Mouse (Mus musculus): Measurements from ENCODE around the gene Ppm1h. TPM values are rescaled to one million over a fixed set of nuclear protein-coding genes. Genes with fewer than 3 reads are reported as not detected.

Ppm1h gene
- polyA plus RNA-seq, 1 experiment = 10.4 TPM

DNA sequence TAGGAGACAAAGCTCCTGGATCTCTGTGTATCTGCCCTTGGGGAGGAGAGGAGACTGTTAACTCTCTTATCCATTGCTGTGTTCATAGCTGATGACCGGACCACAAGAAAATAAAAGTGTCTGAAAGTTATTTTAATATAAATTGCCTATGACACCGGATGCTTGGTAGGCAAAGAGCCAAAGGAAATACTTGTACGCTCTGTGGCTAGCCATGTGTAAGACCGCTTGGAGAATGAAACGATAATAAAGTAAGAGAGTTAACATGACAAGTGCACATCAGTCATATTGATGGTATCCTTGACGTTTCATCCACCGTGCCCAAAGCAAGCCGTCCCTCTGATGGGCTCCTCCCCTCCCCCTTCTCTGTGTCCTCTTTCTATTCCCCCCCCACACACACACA, 194.2 kb downstream of the Ppm1h start:
- no peak for DNase-seq (ENCODE audit: low read depth, low spot score)
- WGBS = 66% methylated on average over 8 of the region's 8 CpGs

DNA sequence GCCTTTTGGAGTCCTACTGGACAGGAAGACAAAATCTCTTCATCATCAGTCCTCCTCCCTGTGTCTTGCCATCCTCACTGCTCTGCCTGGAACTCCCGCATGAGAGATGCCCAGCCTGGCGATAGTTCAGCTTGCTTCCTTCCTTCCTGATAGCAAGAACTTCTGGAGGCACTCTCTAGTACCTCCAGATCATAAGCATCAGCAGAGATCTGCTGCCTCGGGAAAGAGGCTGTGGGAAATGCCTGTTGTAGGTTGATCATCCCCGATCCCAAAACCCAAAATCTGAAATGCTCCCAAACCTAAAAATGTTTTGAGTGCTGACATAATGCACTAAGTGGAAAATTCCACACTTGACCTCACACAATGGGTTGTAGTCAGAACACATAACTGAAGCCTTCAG, 198.4 kb downstream of the Ppm1h start:
- DNase-seq (ENCODE audit: low read depth, low spot score) = no peak
- WGBS = 78% methylated on average over 4 of the region's 4 CpGs

DNA sequence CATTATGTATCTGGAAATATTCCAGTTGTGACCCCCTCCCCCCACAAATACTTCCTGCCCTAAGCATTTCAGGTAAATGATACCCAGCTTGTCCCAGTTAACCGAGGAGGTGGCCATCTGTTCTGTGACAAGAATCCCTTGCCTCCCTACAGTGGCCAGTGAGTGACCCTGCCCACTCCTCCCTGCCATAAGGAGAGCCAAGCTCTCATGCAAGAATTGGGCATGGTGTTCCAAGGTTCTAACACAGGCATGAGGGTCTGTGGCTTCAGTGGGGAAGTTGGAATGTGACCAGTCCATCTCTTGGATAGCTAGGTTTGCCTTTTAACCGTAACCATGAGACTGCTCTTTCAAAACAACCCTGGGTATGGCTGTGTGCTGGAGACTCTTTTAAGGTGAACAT, 198.9 kb downstream of the Ppm1h start:
- 94% methylated on average over 2 of the region's 2 CpGs for WGBS

DNA sequence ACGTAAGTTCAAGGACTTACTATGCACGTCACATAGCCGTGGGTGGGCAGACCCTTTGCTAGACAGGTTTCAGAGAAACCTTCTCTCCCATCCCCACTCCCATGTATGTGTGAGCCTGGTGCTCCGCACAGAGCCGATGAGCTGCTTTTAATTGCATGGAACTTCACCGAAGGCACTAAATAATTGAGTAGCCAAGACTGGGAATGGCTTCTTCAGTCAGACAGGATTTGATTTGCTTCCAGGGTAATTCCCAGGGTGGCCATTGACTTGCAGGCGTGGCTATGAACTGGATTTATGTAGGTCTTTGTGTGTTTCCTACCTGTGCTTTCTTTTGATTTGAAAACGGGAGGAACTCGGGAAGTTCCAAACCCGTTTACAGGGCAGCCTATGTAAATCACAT, 202.9 kb downstream of the Ppm1h start:
- WGBS = 77% methylated on average over 10 of the region's 10 CpGs
- no peak for DNase-seq (ENCODE audit: low read depth, low spot score)

More for the DNA sequence above, 198.9 kb downstream of the Ppm1h start:
- no peak for DNase-seq (ENCODE audit: low read depth, low spot score)

DNA sequence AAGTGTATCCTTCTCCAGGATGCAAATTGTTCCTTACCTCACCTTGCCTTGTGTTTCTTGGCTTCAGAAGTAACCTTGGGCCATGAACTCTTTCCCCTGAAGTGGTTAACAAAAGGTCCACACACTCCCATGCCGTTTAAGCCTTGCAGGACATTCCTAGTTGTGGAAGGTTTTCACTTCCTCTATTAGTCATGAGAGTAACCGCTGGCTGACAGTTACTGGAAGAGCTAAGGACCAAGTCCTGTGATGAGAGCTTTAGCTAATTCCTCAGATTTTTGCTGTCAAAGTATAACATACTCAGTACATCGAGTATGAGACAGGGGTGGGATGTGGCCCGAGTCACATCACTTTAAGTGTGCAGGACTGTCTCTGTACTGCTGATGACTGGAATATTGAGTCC, 204.1 kb downstream of the Ppm1h start:
- DNase-seq (ENCODE audit: low read depth, low spot score) = no peak
- 57% methylated on average over 4 of the region's 4 CpGs for WGBS

DNA sequence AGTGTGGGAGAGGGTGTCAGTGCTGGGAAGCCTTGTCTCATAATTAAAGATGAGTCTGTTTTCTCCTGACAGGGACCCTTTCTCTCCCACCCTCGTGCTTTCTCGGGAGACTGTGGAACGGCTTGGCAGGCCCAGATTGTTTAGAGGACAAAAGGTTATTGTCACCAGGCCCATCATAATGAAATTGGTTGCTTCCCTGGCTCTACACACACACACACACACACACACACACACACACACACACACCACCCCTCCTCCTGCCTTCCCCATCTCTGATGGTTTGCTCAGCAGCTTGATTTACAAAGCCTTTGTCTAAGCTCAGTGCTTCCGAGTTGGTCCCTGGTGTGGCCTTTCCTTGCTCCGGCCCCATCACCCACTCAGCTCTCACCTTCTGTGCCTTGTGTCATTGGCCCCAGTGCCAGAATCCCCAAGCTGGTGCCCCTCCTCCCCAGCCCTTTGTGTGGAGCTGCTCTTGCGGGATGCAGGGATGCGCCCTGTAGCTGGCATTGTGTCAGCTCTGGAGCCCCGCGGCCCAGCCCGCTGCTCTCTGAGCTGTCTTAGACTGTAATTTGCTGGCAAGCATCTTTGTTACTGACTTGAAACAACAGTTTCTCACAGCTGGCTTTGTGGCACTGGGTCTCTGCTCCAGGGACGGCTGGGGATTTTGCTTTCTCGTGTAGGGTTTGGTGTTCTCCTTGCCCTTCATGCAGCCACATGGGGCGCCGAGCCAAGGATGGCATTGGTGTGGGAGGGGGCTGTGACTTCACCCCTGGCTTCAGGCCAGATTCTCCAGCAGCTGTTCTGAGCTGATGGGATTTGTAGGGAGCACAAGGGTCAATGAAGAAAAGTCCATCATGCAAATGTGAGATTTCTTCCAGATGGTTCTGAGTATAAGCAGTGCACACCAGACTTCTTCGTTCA, 205.5 kb downstream of the Ppm1h start:
- DNase-seq (ENCODE audit: low read depth, low spot score) = no peak
- 48% methylated on average over 15 of the region's 15 CpGs for WGBS

DNA sequence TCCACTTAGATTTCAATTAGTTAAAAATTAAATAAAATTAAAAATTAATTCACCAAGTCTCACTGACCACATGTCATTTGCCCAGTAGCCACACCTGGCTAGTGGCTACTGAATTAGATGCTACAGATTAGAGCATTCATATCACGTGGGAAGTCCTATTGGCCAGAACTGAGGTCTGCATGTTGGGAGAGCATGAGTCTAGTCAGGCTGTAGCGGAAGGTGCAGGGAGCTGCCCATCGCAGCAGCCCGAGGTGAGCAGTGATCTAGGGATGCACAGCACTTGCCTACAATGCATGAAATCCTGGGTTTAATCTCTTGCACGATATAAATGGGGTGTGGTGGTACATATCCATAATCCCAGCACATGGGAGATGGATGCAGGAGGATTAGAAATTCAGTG, 206.7 kb downstream of the Ppm1h start:
- no peak for DNase-seq (ENCODE audit: low read depth, low spot score)

DNA sequence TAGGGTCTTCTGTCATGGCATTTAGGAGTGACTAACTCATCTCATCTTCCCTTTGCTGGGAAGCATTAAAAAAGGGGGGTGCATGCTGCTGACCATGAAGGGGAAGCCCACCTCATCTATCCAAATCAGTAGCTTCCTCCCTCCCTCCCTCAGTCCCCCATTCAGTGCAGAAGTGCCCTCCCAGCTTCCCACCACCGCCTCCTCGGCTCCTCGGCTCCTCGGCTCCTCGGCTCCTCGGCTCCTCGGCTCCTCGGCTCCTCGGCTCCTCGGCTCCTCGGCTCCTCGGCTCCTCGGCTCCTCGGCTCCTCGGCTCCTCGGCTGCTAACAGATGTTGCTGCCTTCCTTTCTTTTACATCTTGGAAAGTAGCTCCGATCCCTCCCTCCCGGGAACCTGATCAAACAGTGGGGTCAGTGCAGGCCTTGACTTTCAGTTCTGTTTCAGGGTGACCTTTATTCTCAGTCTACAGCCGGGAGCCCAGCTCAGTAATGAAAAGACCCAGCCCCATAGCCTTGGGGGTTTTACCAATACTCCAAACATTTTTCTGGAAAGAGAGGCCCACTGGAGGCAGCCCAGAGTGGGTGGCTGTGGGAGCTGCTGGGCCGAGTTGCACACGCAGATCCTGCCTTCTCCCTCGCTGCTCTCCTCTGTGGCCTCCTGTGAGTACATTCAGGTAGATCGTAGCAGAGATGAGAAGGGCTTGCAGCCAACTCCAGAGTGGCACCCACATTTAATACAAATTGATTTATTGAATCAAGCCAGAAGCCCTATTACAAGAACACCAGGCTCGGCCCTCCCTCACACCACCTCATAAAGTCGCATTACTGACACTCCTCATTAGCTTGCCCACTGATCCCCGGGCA, 207.7 kb downstream of the Ppm1h start:
- DNase-seq (ENCODE audit: low read depth, low spot score) = no peak
- 22% methylated on average over 26 of the region's 26 CpGs for WGBS

More for the DNA sequence above, 206.7 kb downstream of the Ppm1h start:
- 92% methylated on average over 5 of the region's 5 CpGs for WGBS

DNA sequence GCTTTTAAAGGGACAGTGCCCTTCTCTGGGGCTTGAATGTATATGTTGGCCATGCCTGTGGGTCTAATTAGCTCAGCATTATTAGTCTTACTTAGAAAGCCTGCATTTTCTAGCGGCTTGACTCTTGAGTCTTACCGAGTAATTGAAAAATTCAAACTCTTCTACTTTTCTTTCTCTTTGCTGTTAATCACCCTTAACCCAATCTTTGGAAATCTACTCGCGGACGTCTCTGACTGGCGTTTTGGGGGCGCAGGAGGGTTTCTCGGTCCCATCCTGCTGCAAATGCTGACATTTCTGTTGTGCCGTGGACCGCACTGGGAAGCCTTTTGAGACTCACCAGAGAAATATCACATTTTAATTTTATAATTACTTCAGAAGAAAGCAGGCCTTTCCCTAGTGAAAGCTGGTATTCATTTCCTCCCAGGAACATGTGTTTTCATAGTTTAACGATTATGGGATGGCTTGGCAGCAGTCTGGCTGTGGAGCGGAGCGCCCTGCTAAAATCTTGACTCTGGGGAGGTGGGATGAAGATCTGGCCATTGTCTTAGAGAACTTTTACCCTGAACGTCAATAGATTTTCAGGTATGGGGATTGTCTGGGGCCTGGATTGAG, 208.5 kb downstream of the Ppm1h start:
- WGBS = 79% methylated on average over 14 of the region's 14 CpGs
- DNase-seq (ENCODE audit: low read depth, low spot score) = no peak

DNA sequence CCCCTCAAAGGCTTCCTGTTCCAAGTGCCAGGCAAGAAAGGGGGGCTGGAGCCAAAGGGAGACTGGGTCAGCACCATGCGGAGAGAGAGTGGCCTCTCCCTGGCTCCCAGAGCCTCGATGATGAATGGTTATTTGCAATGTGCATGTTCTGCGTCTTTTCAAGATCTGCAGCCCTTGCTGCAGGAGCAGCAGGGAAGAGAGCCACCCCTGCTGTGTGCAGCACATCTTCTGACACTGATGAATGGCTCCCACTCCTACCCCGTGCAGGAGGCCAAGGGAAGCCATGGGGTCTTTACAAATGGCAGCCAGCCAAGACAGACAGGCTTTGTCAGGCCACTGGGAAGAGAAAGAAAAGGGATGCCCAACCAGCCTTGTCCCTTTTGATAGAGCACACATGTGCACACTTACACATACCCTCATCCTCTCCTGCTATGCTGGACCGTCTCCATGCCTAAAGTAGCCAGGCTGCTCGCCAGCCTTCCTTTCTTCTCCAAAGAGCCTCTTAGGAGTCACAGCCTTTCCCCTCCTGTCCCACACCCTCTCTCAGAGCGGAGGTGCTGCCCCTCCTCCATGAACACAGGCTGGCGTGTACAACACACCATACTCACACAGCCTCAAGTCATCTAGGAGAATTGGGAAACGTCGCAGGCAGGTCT, 209.1 kb downstream of the Ppm1h start:
- no peak for DNase-seq (ENCODE audit: low read depth, low spot score)

DNA sequence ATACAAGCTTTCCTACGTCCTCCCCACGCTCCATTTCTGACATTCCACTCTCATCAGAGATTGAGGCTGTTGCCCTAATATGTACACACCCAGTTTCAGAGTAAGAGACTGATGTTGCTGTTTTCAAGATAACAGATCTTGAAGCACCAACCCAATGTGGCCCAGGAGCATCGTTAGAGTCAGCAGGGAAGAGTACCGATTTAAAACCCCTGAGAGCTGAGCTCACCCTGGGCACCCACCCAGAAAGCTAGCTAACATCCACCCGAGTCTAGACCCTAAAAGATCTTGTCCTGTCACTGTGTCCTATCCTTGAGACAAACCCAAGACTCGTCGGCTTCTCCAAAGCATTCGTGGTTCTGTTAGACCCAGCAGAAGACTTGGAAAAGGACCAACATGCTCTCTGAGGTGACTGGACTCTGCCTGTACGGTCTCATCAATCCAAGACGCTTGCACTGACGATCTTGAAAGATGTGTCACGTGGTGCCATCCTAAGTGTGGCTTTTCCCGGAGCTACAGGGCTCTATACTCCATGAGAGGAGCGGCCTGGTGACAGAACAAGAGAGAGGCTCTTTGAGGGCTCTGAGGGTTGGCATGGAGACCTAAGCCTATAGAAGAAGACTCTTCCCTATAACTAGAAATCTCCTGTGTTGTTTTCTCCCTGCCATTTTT, 212.3 kb downstream of the Ppm1h start:
- 79% methylated on average over 14 of the region's 14 CpGs for WGBS
- no peak for DNase-seq (ENCODE audit: low read depth, low spot score)

More for the DNA sequence above, 209.1 kb downstream of the Ppm1h start:
- 73% methylated on average over 10 of the region's 10 CpGs for WGBS

DNA sequence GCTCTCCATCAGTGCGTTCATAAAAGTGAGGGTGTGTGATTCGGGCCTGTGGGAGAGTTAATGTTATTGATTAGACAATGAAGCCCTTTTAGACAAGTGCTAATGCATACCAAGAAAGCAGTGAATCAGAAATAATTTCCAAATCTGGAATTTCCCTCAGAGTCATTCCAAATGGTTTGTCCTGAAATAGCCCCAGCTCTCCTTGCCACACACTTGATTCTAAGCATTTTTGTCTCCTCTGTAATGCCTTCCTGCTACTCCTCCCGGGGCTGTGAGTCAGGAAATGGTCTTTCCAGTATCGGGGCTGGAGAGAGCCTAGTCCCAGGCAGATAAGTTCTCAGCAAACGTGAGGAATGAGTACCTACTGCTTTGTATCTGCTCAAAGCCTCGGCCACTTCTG, 212.9 kb downstream of the Ppm1h start:
- 70% methylated on average over 6 of the region's 6 CpGs for WGBS
- DNase-seq (ENCODE audit: low read depth, low spot score) = no peak

DNA sequence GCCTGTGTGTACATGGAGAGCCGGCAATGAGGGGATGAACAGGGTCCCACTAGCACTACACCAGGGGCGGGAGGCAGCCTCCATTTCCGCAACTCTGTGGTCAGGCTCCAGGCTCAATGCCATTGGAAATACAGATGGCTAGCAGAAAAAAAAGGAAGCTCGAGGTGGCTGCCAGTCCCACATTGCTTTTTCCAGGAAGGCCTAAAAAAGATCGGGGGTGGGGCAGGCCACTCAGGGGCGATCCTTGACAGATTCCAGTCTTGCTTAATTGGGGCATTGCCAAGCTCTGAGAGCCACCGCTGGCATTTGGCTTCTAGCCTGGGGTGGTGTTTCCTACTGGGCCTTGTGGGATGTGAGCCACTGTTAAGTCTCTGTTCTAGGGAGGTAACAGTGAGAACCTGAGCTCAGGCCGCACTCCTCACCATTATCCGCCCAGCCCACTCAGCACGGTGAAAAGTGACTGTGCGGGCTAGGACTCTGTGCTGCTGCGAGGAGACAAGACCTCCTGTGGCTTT, 216.1 kb downstream of the Ppm1h start:
- WGBS = 65% methylated on average over 12 of the region's 12 CpGs

DNA sequence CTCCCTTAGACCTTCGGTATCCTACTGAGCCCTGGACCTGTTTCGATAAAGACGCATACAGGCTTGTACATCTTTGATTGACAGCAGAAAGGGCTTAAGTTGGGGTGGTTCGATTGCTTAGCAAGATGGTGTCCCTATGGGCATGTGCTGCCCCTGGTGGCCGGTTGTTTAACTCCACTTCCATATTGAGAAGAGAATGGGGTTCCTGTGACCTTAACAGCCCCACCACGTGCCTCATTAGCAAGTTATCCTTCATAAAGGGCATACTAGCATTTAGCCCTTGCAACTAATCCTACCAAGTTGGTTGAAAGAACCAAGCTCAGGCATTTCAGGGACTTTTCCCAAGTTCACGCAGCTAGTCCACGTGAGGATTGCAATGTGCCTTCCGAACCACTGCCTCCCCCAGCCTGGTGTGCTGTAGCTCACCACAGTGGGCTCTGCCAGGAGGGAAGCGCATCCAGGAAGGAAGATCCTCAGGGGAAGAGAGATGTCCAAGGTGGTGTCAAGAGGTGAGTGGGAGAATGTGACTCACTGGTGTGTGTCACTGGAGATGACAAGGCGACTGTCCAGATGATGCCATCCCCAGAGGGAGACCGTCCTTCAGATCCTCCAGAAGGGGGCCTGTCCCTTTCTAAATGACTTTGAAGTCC, 216.7 kb downstream of the Ppm1h start:
- 83% methylated on average over 12 of the region's 12 CpGs for WGBS
- no peak for DNase-seq (ENCODE audit: low read depth, low spot score)

More for the DNA sequence above, 216.1 kb downstream of the Ppm1h start:
- no peak for DNase-seq (ENCODE audit: low read depth, low spot score)

DNA sequence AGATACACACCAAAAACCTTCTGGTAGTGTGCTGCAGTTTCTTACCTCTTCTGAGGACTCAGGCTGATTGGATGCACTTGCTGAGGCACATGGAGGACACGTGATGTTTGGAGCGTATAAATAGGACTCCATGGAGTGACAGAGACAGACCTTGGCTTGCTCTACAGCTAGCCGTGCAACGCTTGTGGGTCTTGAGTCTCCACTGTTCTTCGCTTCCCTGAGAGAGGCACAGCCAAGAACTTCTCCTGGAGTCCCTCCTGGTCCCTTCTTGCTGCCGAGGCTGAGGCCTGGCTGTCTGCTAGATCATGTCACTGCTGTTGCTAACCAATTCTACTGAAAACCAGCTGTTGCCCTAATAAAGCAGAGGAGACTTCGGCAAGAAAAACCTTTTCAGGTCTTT, 221.4 kb downstream of the Ppm1h start:
- no peak for DNase-seq (ENCODE audit: low read depth, low spot score)
- WGBS = 56% methylated on average over 7 of the region's 7 CpGs

DNA sequence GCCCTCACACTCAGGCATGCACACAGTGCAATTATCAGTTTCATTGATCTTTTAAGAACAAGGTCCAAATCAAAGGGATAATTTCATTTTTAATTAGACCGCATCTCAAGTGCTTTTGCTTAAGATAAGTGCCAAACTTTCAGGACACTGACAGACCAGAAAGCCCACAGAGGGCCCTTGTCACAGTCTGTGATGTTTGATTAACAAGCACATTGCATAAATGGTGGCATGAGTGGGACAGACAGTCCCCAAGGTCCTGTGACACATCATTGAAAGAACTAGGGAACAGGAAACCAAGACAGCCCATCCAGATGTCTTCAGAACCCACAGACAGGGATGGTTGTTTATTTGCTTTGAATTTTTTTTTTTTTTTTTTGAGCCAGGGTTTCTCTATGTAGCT, 221.9 kb downstream of the Ppm1h start:
- 49% methylated on average over 1 of the region's 1 CpGs for WGBS
- DNase-seq (ENCODE audit: low read depth, low spot score) = no peak

DNA sequence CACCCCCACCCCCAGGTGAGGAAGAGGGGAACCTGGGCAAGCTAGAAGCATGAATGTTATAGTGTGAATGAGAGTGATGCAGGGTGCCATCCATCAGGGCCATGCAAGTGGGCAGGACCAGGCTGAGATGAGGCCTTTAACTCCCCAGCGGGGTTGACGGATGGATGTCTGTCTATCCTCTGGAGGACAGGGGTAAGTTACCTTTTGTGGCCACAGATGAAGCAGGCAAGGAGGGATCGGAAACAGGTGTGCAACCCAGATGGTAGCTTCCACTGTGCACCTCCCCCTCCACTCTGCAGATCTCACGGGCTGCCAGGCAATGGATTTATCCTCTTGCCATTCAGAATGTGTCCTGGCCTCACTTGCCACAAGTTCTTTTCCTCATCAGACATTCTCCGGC, 222.8 kb downstream of the Ppm1h start:
- no peak for DNase-seq (ENCODE audit: low read depth, low spot score)
- 95% methylated on average over 5 of the region's 5 CpGs for WGBS

DNA sequence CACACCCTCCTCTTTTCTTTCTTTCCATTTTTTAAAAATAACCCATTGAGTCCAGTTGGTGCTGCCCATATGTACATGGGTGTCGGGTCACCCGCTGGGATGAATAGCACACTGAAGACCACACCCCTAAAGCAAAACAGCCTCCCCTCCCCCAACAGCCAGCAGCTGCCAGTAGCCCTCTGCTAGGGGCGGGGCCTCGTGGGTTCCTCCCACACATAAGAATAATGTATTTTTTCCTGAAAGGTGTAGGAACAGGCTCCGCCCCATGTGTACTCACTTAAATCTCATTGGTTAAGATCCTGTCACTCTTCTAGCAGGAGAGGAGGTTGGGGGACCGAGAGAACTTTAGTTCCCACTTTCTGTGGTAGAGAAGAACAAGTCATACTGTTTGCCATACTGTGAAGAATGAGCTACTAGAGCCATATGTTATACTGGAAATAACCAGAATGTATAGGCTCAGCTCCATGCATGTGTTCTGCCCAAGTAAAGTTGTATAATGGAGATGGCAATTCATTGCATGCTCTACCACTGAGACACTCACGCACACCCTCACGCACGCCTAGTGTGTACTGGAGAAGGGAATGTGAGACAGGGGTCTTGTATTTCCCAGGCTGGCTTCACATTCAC, 231.0 kb downstream of the Ppm1h start:
- 77% methylated on average over 9 of the region's 9 CpGs for WGBS
- no peak for DNase-seq (ENCODE audit: low read depth, low spot score)
